Mouse (Mus musculus) ovary, postnatal 36 days (tissue): Measurements from ENCODE around the gene Pxk.

Experiments used
- DNase-seq: peaks from one replicate; pipeline ENCODE4 v3.0.0; 2022; ENCODE audit warnings: low spot score, mixed read lengths

Pxk gene

GRCm38 (mm10) chr14:8097978-8098686 lies at the start of gene Pxk:
TSS of gene Pxk (plus strand) at chr14:8098211.
- DNase-seq = peak; percentile 90

- DNase-seq = no peak
Measured at GRCm38 (mm10) chr14:8049334-8049733, 48.7 kb upstream of the Pxk start.

- DNase-seq = no peak
Measured at GRCm38 (mm10) chr14:8051869-8052268, 46.1 kb upstream of the Pxk start.

- DNase-seq = no peak
Measured at GRCm38 (mm10) chr14:8052661-8053060, 45.4 kb upstream of the Pxk start.

GRCm38 (mm10) chr14:8054310-8055102 lies 43.5 kb upstream of the Pxk start:
- peak; percentile 37 for DNase-seq

GRCm38 (mm10) chr14:8056076-8056475 lies 41.9 kb upstream of the Pxk start:
- no peak for DNase-seq

- DNase-seq = no peak
Measured at GRCm38 (mm10) chr14:8059938-8060337, 38.1 kb upstream of the Pxk start.

- DNase-seq = no peak
Measured at GRCm38 (mm10) chr14:8062076-8062475, 35.9 kb upstream of the Pxk start.

- DNase-seq = no peak
Measured at GRCm38 (mm10) chr14:8062537-8063301, 35.3 kb upstream of the Pxk start.

GRCm38 (mm10) chr14:8063835-8064785 lies 33.9 kb upstream of the Pxk start:
- no peak for DNase-seq

- peak; percentile 91 for DNase-seq
Measured at GRCm38 (mm10) chr14:8080165-8080679, 17.8 kb upstream of the Pxk start, which contains the start of gene Rpp14. TSS of gene Rpp14 (plus strand) at chr14:8080367.

GRCm38 (mm10) chr14:8080718-8081117 lies 17.3 kb upstream of the Pxk start:
- DNase-seq = peak; percentile 24

- DNase-seq = no peak
Measured at GRCm38 (mm10) chr14:8082949-8083348, 15.1 kb upstream of the Pxk start.

GRCm38 (mm10) chr14:8089016-8089415 lies 9.0 kb upstream of the Pxk start:
- DNase-seq = no peak

- DNase-seq = no peak
Measured at GRCm38 (mm10) chr14:8092573-8092972, 5.4 kb upstream of the Pxk start.

GRCm38 (mm10) chr14:8093427-8093826 lies 4.6 kb upstream of the Pxk start:
- no peak for DNase-seq

GRCm38 (mm10) chr14:8094931-8095561 lies 3.0 kb upstream of the Pxk start:
- DNase-seq = no peak

- peak; percentile 12 for DNase-seq
Measured at GRCm38 (mm10) chr14:8095562-8095950, 2.5 kb upstream of the Pxk start.

GRCm38 (mm10) chr14:8098687-8098995 lies 630 bp downstream of the Pxk start:
- no peak for DNase-seq

- DNase-seq = no peak
Measured at GRCm38 (mm10) chr14:8099561-8100021, 1.6 kb downstream of the Pxk start.

- no peak for DNase-seq
Measured at GRCm38 (mm10) chr14:8101886-8102285, 3.9 kb downstream of the Pxk start.
